Comparison of ENCODE assay signal across 10 mouse cellular contexts in the genomic region with DNA sequence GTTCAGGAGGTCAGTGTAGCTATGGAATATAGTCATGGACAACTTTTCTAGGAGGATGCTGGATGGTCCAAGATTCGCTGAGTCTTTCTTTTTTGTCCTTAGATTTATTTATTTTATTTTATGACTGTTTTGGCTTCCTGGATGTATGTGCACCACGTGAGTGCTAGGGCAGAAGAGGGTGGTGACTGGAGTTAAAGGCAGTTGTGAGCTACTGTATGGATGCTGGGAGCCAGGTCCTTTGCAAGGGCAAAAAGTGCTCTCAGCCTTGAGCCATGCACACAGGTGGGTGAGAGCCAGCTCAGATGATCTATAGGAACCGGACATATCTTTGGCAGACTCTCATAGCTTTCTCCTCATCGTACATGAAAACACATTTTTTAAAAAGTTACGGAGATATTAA. TPM values are rescaled to one million over a fixed set of nuclear protein-coding genes. Genes with fewer than 3 reads are reported as not detected.
DNase-seq lines count a peak whose midpoint lies in the region; ATAC-seq and TF ChIP-seq lines count a peak whose summit lies in the region.
"Had no signal": no experiment of that assay in that cellular context is flagged by ENCODE, and none has a peak within 500 bp of the region (broad histone marks: within the 10 kb centered on the region; RNA-seq: fewer than 3 reads in every experiment).

No protein-coding gene starts in this region.

- peak; percentile 34; the same call in 1 of the 2 replicates for ATAC-seq in forebrain, embryonic 13.5 days
- no peak for ATAC-seq in liver, embryonic 13.5 days (ENCODE audit: low read depth)
- no peak for ATAC-seq in monocyte, adult 5-6 weeks (replicated peaks; ENCODE audit: insufficient number of reproducible peaks, low FRiP score, low TSS enrichment, poor library complexity, severe bottlenecking)

- peaks cover 3% of the 10 kb centered on the region for H3K4me1 ChIP-seq in heart, adult 2 months (ENCODE audit: control insufficient read depth, insufficient read depth, low read length)
- H3K4me1 ChIP-seq in forebrain, embryonic 13.5 days, result peaks cover 10% of the 10 kb centered on the region
- H3K4me1 ChIP-seq in liver, embryonic 13.5 days (replicated peaks), result peaks cover 10% of the 10 kb centered on the region

- H3K9ac ChIP-seq in heart, adult 2 months (ENCODE audit: low read depth, low read length), result no peak overlapping the region
- H3K9ac ChIP-seq in forebrain, embryonic 13.5 days, result peak overlapping the region; percentile 80; the same call in 1 of the 2 replicates
- no peak overlapping the region for H3K9ac ChIP-seq in liver, embryonic 13.5 days

- no peak for DNase-seq in heart, adult 2 months
- no peak for DNase-seq in heart, adult 18-20 months
- DNase-seq in A20 (ENCODE audit: low read depth, low spot score), result peak; percentile 38
- DNase-seq in liver, embryonic 13.5 days, result no peak
- no peak for DNase-seq in right cerebral cortex, postnatal 4 days
- no peak for DNase-seq in urinary bladder, adult 18-20 months (ENCODE audit: low spot score in 2 of 2)

- TF ChIP-seq CTCF in heart, adult 2 months (IDR thresholded peaks at IDR 0.05), result no peak

- TF ChIP-seq EP300 in heart, adult 2 months (IDR thresholded peaks at IDR 0.05; ENCODE audit: insufficient read depth, low read depth, low read length), result no peak

- H3K9me3 ChIP-seq in forebrain, embryonic 13.5 days (replicated peaks), result no peaks in the 10 kb centered on the region
- no peaks in the 10 kb centered on the region for H3K9me3 ChIP-seq in liver, embryonic 13.5 days (replicated peaks)
- H3K9me3 ChIP-seq: G1E had no signal

- H3K79me2 ChIP-seq in heart, adult 2 months (replicated peaks; ENCODE audit: control insufficient read depth, insufficient read depth, low read length), result no peaks in the 10 kb centered on the region

- intact Hi-C loops in heart, adult 2 months (cut with DNase I), result no loop called here

- no peak overlapping the region for H3K27ac ChIP-seq in heart, adult 2 months
- no peak overlapping the region for H3K27ac ChIP-seq in forebrain, embryonic 13.5 days
- no peak overlapping the region for H3K27ac ChIP-seq in liver, embryonic 13.5 days

- peak overlapping the region; percentile 78 for H3K4me3 ChIP-seq in heart, adult 2 months
- H3K4me3 ChIP-seq in forebrain, embryonic 13.5 days, result peak overlapping the region; percentile 71
- peak overlapping the region; percentile 62; the same call in 1 of the 2 replicates for H3K4me3 ChIP-seq in liver, embryonic 13.5 days (replicated peaks)

- H3K36me3 ChIP-seq in heart, adult 2 months (ENCODE audit: control insufficient read depth, insufficient read depth, low read length), result no peaks in the 10 kb centered on the region
- H3K36me3 ChIP-seq in forebrain, embryonic 13.5 days (ENCODE audit: poor library complexity, severe bottlenecking), result no peaks in the 10 kb centered on the region
- H3K36me3 ChIP-seq in liver, embryonic 13.5 days, result no peaks in the 10 kb centered on the region
- H3K36me3 ChIP-seq: G1E had no signal

- WGBS in heart, adult 2 months, result 33% methylated on average over 5 of the region's 5 CpGs
- WGBS in forebrain, embryonic 13.5 days, result 25% methylated on average over 5 of the region's 5 CpGs
- 22% methylated on average over 5 of the region's 5 CpGs for WGBS in liver, embryonic 13.5 days (ENCODE audit: insufficient replicate concordance)

- no peaks in the 10 kb centered on the region for H3K27me3 ChIP-seq in heart, adult 2 months (ENCODE audit: control insufficient read depth, insufficient read depth, low read length)
- no peaks in the 10 kb centered on the region for H3K27me3 ChIP-seq in forebrain, embryonic 13.5 days
- peaks cover 26% of the 10 kb centered on the region for H3K27me3 ChIP-seq in liver, embryonic 13.5 days

- TF ChIP-seq POLR2A in heart, adult 2 months (IDR thresholded peaks at IDR 0.05; ENCODE audit: insufficient read depth, low read depth, low read length), result no peak

- peak overlapping the region; percentile 75 for H3K4me2 ChIP-seq in forebrain, embryonic 13.5 days
- peak overlapping the region; percentile 72 for H3K4me2 ChIP-seq in liver, embryonic 13.5 days

RNA-seq across cellular contexts. Expression of a gene that starts 0.4 kb away (rescaled TPM):
- 10 to 100 TPM; 10.8 to 11.4 TPM for total RNA-seq in heart, adult 2 months (2021)
- polyA plus RNA-seq in heart, adult 2 months (2012; rRNA removed), result 3.9 and 6.5 TPM in 2 replicates
- 10 to 100 TPM; 13.9 to 15.9 TPM for total RNA-seq in heart, adult 18-20 months (2021)
- polyA plus RNA-seq in forebrain, embryonic 13.5 days (2015; fragmentation: Nextera tagmentation; extraction: Ambion mirVana), result 41.2 and 43.8 TPM in 2 replicates
- polyA plus RNA-seq in liver, embryonic 13.5 days (2015; fragmentation: Nextera tagmentation; extraction: Ambion mirVana), result 5.0 and 6.7 TPM in 2 replicates
- total RNA-seq in monocyte, adult 5-6 weeks (2017), result 79.7 to 97.3 TPM (median 87.0 TPM) in 3 replicates
- polyA plus RNA-seq: erythroblast, embryonic 14.5 days; G1E had no signal

RNA-seq across cellular contexts. Expression of a gene that starts 53.1 kb away (rescaled TPM):
- total RNA-seq in heart, adult 2 months (2021), result 10 to 100 TPM; 58.7 to 63.9 TPM
- polyA plus RNA-seq in heart, adult 2 months (2012; rRNA removed), result 7.6 and 15.7 TPM in 2 replicates
- 10 to 100 TPM; 61.9 to 63.4 TPM for total RNA-seq in heart, adult 18-20 months (2021)
- 732 and 791 TPM in 2 replicates for polyA plus RNA-seq in forebrain, embryonic 13.5 days (2015; fragmentation: Nextera tagmentation; extraction: Ambion mirVana)
- 285 and 331 TPM in 2 replicates for polyA plus RNA-seq in liver, embryonic 13.5 days (2015; fragmentation: Nextera tagmentation; extraction: Ambion mirVana)
- total RNA-seq in monocyte, adult 5-6 weeks (2017), result 92.1 to 154 TPM (median 139 TPM) in 3 replicates

RNA-seq across cellular contexts. Expression of a gene that starts 53.6 kb away (rescaled TPM):
- 100 to 1,000 TPM; 384 to 411 TPM for total RNA-seq in heart, adult 2 months (2021)
- 91.2 and 166 TPM in 2 replicates for polyA plus RNA-seq in heart, adult 2 months (2012; rRNA removed)
- total RNA-seq in heart, adult 18-20 months (2021), result 100 to 1,000 TPM; 437 to 447 TPM
- polyA plus RNA-seq in forebrain, embryonic 13.5 days (2015; fragmentation: Nextera tagmentation; extraction: Ambion mirVana), result 2,330 and 2,378 TPM in 2 replicates
- 966 and 1,238 TPM in 2 replicates for polyA plus RNA-seq in liver, embryonic 13.5 days (2015; fragmentation: Nextera tagmentation; extraction: Ambion mirVana)
- total RNA-seq in monocyte, adult 5-6 weeks (2017), result 1,501 to 2,313 TPM (median 1,630 TPM) in 3 replicates
